Mouse (Mus musculus): Measurements from ENCODE around the gene Gga3.
A peak's percentile ranks its signal among the peaks of the same experiment; 100 is the strongest.
"Not testable (repeated sequence)": the region's sequence is repeated elsewhere in the genome, so short reads cannot be mapped to it uniquely, and the experiment has no call there.

Gene Gga3

GRCm38 (mm10) chr11:115603476-115604303 is at the start of gene Gga3, which contains the start of gene Mrps7:
Gene Gga3, minus strand, starts transcription at chr11:115604051.
Gene Mrps7, plus strand, starts transcription at chr11:115603925.
- DNase-seq (ENCODE audit: low spot score in 2 of 2): peak; percentile 92

GRCm38 (mm10) chr11:115653194-115653593 is 49.3 kb upstream of the Gga3 start:
- DNase-seq (ENCODE audit: low spot score in 2 of 2): peak in 1 of 2 experiments; percentile 71

GRCm38 (mm10) chr11:115651680-115652079 is 47.8 kb upstream of the Gga3 start:
- no peak for DNase-seq (ENCODE audit: low spot score in 2 of 2)

- peak; percentile 57 to 67 for DNase-seq (ENCODE audit: low spot score in 2 of 2)
Observed at GRCm38 (mm10) chr11:115649706-115650105, 45.9 kb upstream of the Gga3 start.

GRCm38 (mm10) chr11:115647459-115647858 is 43.6 kb upstream of the Gga3 start:
- DNase-seq (ENCODE audit: low spot score in 2 of 2): peak; percentile 58 to 74

GRCm38 (mm10) chr11:115646439-115646838 is 42.6 kb upstream of the Gga3 start:
- DNase-seq (ENCODE audit: low spot score in 2 of 2): no peak

- not testable (repeated sequence) for DNase-seq (ENCODE audit: low spot score in 2 of 2)
Observed at GRCm38 (mm10) chr11:115645498-115645897, 41.6 kb upstream of the Gga3 start.

GRCm38 (mm10) chr11:115644308-115644707 is 40.5 kb upstream of the Gga3 start:
- no peak for DNase-seq (ENCODE audit: low spot score in 2 of 2)

GRCm38 (mm10) chr11:115643265-115643664 is 39.4 kb upstream of the Gga3 start:
- DNase-seq (ENCODE audit: low spot score in 2 of 2): no peak

- no peak for DNase-seq (ENCODE audit: low spot score in 2 of 2)
Observed at GRCm38 (mm10) chr11:115642705-115643104, 38.9 kb upstream of the Gga3 start.

- no peak for DNase-seq (ENCODE audit: low spot score in 2 of 2)
Observed at GRCm38 (mm10) chr11:115641664-115642036, 37.8 kb upstream of the Gga3 start.

- DNase-seq (ENCODE audit: low spot score in 2 of 2): no peak
Observed at GRCm38 (mm10) chr11:115640978-115641663, 37.3 kb upstream of the Gga3 start.

- no peak for DNase-seq (ENCODE audit: low spot score in 2 of 2)
Observed at GRCm38 (mm10) chr11:115640311-115640828, 36.5 kb upstream of the Gga3 start.

GRCm38 (mm10) chr11:115639540-115639939 is 35.7 kb upstream of the Gga3 start:
- no peak for DNase-seq (ENCODE audit: low spot score in 2 of 2)

GRCm38 (mm10) chr11:115638498-115639409 is 34.9 kb upstream of the Gga3 start:
- no peak for DNase-seq (ENCODE audit: low spot score in 2 of 2)

- DNase-seq (ENCODE audit: low spot score in 2 of 2): no peak
Observed at GRCm38 (mm10) chr11:115636960-115637359, 33.1 kb upstream of the Gga3 start.

- no peak for DNase-seq (ENCODE audit: low spot score in 2 of 2)
Observed at GRCm38 (mm10) chr11:115635484-115635883, 31.6 kb upstream of the Gga3 start.

- DNase-seq (ENCODE audit: low spot score in 2 of 2): no peak
Observed at GRCm38 (mm10) chr11:115635041-115635440, 31.2 kb upstream of the Gga3 start.

- DNase-seq (ENCODE audit: low spot score in 2 of 2): no peak
Observed at GRCm38 (mm10) chr11:115634109-115634508, 30.3 kb upstream of the Gga3 start.

- DNase-seq (ENCODE audit: low spot score in 2 of 2): no peak
Observed at GRCm38 (mm10) chr11:115632862-115633261, 29.0 kb upstream of the Gga3 start.

GRCm38 (mm10) chr11:115632247-115632646 is 28.4 kb upstream of the Gga3 start:
- no peak for DNase-seq (ENCODE audit: low spot score in 2 of 2)

GRCm38 (mm10) chr11:115631505-115631890 is 27.6 kb upstream of the Gga3 start:
- peak in 1 of 2 experiments; percentile 31 for DNase-seq (ENCODE audit: low spot score in 2 of 2)

Measured in right cerebral cortex, postnatal 10 days (tissue).